9 mouse cellular contexts compared by ENCODE assay signal in the genomic region with DNA sequence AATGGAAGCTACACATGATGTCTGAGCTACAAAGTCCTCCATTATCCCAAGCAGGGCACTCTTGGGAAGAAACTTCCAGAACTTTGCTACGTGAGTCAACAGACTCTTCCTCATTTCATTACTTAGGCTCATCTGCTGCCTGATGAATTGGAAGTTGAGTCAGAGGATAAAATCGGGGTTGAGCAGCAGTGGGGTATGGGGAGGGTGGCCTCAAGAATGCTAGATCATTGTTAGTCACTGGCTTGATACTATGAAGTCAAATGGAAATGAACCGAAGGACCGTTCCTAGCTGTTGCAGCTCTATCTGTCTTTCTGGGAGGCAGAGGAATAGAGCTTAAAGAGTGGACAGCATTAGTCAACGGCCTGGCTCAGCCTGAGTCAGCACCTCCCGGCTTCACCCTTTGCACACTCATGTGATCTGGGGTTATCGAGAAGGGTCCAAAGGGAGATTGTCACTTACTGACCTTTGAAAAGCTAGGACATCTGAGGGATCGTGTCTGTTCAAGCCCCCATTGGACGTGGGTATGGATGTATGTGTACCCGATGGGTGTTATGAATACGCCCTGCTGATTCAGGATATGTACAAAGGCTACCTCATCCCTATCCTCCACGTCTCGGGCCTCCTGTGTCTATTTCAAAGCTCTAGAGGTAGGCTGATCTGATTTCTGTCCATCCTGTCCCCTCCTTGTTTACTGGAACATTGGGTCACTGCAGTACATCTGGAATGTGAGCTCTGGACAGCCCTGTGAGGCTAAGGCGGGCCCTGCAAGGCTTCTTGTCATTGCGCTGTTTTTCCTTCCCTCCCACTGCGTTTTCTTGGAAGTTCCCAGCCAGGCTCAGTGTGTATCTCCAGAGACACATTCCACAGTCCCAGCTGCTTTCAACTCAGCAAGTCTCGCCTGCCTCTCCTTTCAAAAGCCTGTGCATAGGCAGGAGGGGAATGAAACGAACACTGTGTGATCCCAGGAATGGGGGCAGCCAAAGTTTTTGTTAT.
DNase-seq lines count a peak whose midpoint lies in the region; ATAC-seq lines count a peak whose summit lies in the region.
"Had no signal": no experiment of that assay in that cellular context is flagged by ENCODE, and none has a peak within 500 bp of the region (broad histone marks: within the 10 kb centered on the region; RNA-seq: fewer than 3 reads in every experiment).

No protein-coding gene starts in this region.

- no peaks in the 10 kb centered on the region for H3K4me1 ChIP-seq in forebrain, embryonic 15.5 days
- H3K4me1 ChIP-seq: neural tube, embryonic 13.5 days had no signal

- no peak overlapping the region for H3K4me2 ChIP-seq in forebrain, embryonic 15.5 days (replicated peaks)
- H3K4me2 ChIP-seq: neural tube, embryonic 13.5 days had no signal

- H3K27ac ChIP-seq in forebrain, embryonic 15.5 days (replicated peaks) = no peak overlapping the region
- H3K27ac ChIP-seq: neural tube, embryonic 13.5 days had no signal

- H3K36me3 ChIP-seq in forebrain, embryonic 15.5 days = no peaks in the 10 kb centered on the region
- H3K36me3 ChIP-seq: neural tube, embryonic 13.5 days had no signal

- no peaks in the 10 kb centered on the region for H3K27me3 ChIP-seq in forebrain, embryonic 15.5 days
- H3K27me3 ChIP-seq: neural tube, embryonic 13.5 days had no signal

- H3K9me3 ChIP-seq in forebrain, embryonic 15.5 days = no peaks in the 10 kb centered on the region
- H3K9me3 ChIP-seq: neural tube, embryonic 13.5 days had no signal

- no peak for ATAC-seq in forebrain, embryonic 15.5 days (replicated peaks)

- H3K9ac ChIP-seq in forebrain, embryonic 15.5 days (replicated peaks) = no peak overlapping the region
- H3K9ac ChIP-seq: neural tube, embryonic 13.5 days had no signal

- 81% methylated on average over 18 of the region's 18 CpGs for WGBS in forebrain, embryonic 15.5 days

- no peak overlapping the region for H3K4me3 ChIP-seq in forebrain, embryonic 15.5 days
- H3K4me3 ChIP-seq: neural tube, embryonic 13.5 days had no signal

- DNase-seq in adrenal gland, adult 2 months = peak; percentile 43
- no peak for DNase-seq in adrenal gland, postnatal 25 days
- peak; percentile 24 for DNase-seq in ovary, postnatal 36 days (ENCODE audit: low spot score)
- DNase-seq in ovary, postnatal 10 days (ENCODE audit: low spot score) = no peak
- DNase-seq in kidney, postnatal 14 days = peak; percentile 72
- peak; percentile 45 for DNase-seq in testis, postnatal 10 days (ENCODE audit: low spot score)
- DNase-seq in cerebellum, postnatal 25 days = no peak

Comparison
In these comparisons a context has a peak if more than half of its experiments do, and no peak if none do; other contexts are left out.
1. DNase-seq: peak in adrenal gland, adult 2 months (single experiment), ovary, postnatal 36 days (single experiment), kidney, postnatal 14 days (single experiment) and testis, postnatal 10 days (single experiment); none in adrenal gland, postnatal 25 days (single experiment), ovary, postnatal 10 days (single experiment) and cerebellum, postnatal 25 days (0 of 2).